Mouse (Mus musculus) brain, embryonic 14.5 days (tissue): ENCODE measurements around the gene Epb41.

Experiments used
- CTCF ChIP-seq: fragments of 200-500 bp; IDR thresholded peaks from 2 replicates; pipeline ENCODE4 v1.5.1; 2012; ENCODE audit warnings: inconsistent platforms, mild to moderate bottlenecking, moderate library complexity, borderline replicate concordance; ENCODE audit not compliant: insufficient read depth, insufficient read length; ENCODE audit errors: extremely low read depth
- POLR2A ChIP-seq: fragments of 200-500 bp; IDR thresholded peaks from 2 replicates; pipeline ENCODE4 v1.6.1; 2012; ENCODE audit warnings: mild to moderate bottlenecking, inconsistent platforms, borderline replicate concordance; ENCODE audit not compliant: poor library complexity, insufficient read depth, insufficient read length, severe bottlenecking; ENCODE audit errors: extremely low read depth

DNA sequence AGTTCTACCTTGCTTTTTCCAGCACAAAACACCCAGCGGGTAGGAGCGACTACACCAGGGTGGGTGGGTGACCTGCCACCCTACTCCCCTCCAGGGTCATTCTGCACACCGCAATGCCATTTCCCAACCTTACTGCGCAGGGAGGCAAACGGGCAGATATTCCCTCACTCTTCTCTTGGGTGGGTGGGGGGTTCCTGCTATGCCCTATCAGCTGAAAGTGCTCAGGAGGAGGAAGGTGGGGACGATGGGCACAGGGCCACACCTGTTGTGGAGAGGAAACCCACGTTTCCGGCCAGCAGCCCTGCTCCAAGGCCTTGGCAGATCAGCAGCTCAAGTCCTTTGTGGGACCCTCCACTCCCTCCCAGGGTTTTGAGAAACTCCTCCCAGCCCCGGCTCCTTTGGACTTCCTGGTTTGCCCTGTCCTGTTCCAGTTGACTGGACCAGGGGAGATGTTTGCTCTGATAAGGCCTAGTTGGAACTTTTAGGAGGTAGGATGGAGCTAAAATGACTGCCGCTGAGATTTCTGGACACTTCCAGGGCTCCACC is 158.0 kb downstream of the Epb41 start:
- TF ChIP-seq POLR2A (no peak), CTCF (no peak)
